Mouse (Mus musculus) liver, adult 2 months (tissue): Measurements from ENCODE around the gene Sit1. TPM values are rescaled to one million over a fixed set of nuclear protein-coding genes. Genes with fewer than 3 reads are reported as not detected.

ENCODE experiments used
- DNase-seq: peaks from one replicate; pipeline ENCODE4 v3.0.0-alpha.2; 2011; ENCODE audit warnings: low read depth, low spot score; ENCODE audit errors: extremely low read depth
- H3K27ac ChIP-seq: fragments of 200-500 bp; replicated peaks from 2 replicates; pipeline ENCODE4 v1.5.1; 2012; ENCODE audit warnings: low read depth, mild to moderate bottlenecking, control low read depth, inconsistent platforms, low read length; ENCODE audit not compliant: insufficient read depth
- H3K27me3 ChIP-seq: fragments of 200-500 bp; 2 replicates; pipeline ENCODE4 v1.6.1; 2012; ENCODE audit warnings: mild to moderate bottlenecking, moderate library complexity, low read length, inconsistent platforms; ENCODE audit not compliant: control insufficient read depth, insufficient read depth
- H3K36me3 ChIP-seq: fragments of 200-500 bp; 2 replicates; pipeline ENCODE4 v1.6.1; 2012; ENCODE audit warnings: low read length, inconsistent platforms; ENCODE audit not compliant: control insufficient read depth, insufficient read depth
- H3K4me1 ChIP-seq: fragments of 200-500 bp; 2 replicates; pipeline ENCODE4 v1.6.1; 2011; ENCODE audit warnings: low read length; ENCODE audit not compliant: control insufficient read depth, insufficient read depth
- H3K4me3 ChIP-seq: fragments of 200-500 bp; 2 replicates; pipeline ENCODE4 v1.5.1; 2011; ENCODE audit warnings: low read depth, mild to moderate bottlenecking, control low read depth, low read length, moderate library complexity; ENCODE audit not compliant: insufficient read depth
- H3K79me2 ChIP-seq: fragments of 200-500 bp; 2 replicates; pipeline ENCODE4 v1.6.1; 2012; ENCODE audit warnings: inconsistent platforms, mild to moderate bottlenecking, low read length, moderate library complexity; ENCODE audit not compliant: control insufficient read depth, insufficient read depth
- H3K9ac ChIP-seq: fragments of 200-500 bp; 2 replicates; pipeline ENCODE4 v1.6.1; 2012; ENCODE audit warnings: low read depth, mild to moderate bottlenecking, control low read depth, inconsistent platforms, low read length
- CTCF ChIP-seq: fragments of 200-500 bp; IDR thresholded peaks from 2 replicates; pipeline ENCODE4 v1.5.1; 2011; ENCODE audit warnings: low read depth, low read length, control low read depth
- POLR2A ChIP-seq: fragments of 200-500 bp; IDR thresholded peaks from 2 replicates; pipeline ENCODE4 v1.6.1; 2011; ENCODE audit warnings: low read length, control low read depth; ENCODE audit not compliant: insufficient read depth; ENCODE audit errors: extremely low read depth
- WGBS: fragments of 180-500 bp; shearing (Covaris S2); methylation state at CpG from one replicate; pipeline ENCODE4 v1.1.7; 2018; 5-methylcytosine and 5-hydroxymethylcytosine counted together
- polyA plus RNA-seq: library from polyadenylated mRNA; depleted of rRNA; stranded (reverse); fragments of >200 nt; gene quantifications from 2 replicates; pipeline ENCODE4 v1.2.3, GENCODE M21; 2012
- total RNA-seq: library from RNA; depleted of rRNA; stranded (reverse); fragments of >200 nt; gene quantifications from 2 replicates; pipeline ENCODE4 v1.2.3, GENCODE M21; 2014

Gene Sit1
- total and polyA plus RNA-seq, 2 experiments: 0.13 TPM; not detected in 1

DNA sequence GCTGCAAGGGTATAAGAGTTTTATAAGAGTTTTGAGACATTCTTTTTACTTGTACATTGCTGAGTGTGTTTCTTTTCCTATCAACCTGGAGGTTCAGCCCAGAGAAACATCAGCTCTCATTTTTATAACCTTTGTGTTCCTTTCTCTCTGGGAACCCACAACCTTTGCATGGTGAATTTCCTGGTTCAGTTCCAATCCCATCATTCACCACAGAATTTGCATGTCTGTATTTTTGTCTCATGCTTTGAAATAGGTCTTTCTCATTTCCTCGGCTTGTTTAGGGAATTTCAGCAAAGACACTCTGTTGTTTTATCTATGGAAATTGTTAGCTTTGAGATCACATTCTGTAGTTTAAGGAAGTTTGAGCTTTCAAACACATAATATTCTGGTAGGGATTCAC is 9.9 kb downstream of the Sit1 start:
- Histone ChIP-seq H3K4me3 (no peak overlapping the region), H3K36me3 (no peaks in the 10 kb centered on the region), H3K27ac (no peak overlapping the region), H3K4me1 (0 out of 2 replicates have a peak, but pooled peaks cover 2% of the 10 kb centered on the region), H3K9ac (no peak overlapping the region), H3K27me3 (no peaks in the 10 kb centered on the region), H3K79me2 (no peaks in the 10 kb centered on the region)
- DNase-seq: no peak
- WGBS: 74% methylated on average over 1 of the region's 1 CpGs
- TF ChIP-seq POLR2A (no peak), CTCF (no peak)

DNA sequence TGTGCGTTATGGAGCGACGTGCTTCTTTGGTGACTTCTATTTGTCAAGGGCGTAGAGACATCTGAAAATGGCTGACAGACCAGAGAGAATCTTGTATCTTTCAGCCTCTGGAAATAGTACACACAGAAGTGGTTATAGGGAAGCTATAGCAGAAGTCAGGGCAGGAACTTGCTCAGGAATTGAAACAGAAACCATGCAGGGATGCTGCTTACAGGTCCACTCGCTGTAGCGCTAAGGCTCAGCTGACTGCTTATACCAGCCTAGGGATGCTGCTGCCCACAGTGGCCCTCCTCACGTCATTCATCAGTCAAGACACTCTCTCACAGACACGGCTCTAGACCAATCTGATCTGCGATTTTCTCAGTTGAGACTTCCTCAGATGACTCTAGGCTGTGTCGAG is 13.2 kb downstream of the Sit1 start:
- 0 out of 2 replicates have a peak overlapping the region, but pooled peaks have one; percentile 12 for H3K27ac ChIP-seq
- no peak overlapping the region for H3K4me3 ChIP-seq
- no peak overlapping the region for H3K9ac ChIP-seq
- 87% methylated on average over 10 of the region's 10 CpGs for whole genome bisulfite sequencing
- TF ChIP-seq CTCF: no peak
- TF ChIP-seq POLR2A: no peak
- H3K79me2 ChIP-seq: no peaks in the 10 kb centered on the region
- no peaks in the 10 kb centered on the region for H3K4me1 ChIP-seq
- peak; percentile 37 for DNase-seq
- no peaks in the 10 kb centered on the region for H3K36me3 ChIP-seq
- H3K27me3 ChIP-seq: no peaks in the 10 kb centered on the region

DNA sequence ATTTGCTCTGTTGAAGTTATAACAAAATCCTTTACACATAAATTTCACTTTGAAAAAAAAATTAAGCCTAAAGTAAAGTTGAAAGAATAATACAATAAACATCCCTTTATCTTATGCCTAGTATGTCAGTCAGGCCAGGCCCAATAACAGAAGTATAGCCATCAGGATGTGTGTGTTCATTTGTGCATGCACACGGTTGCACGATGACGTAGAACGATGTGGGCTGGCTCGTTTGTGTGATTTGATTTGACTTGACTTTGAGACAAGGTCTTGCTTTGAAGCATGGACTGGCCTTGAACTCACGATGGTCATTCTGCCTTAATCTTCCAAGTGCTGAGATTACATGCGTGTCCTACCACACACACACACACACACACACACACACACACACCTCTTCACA is 16.7 kb downstream of the Sit1 start:
- Histone ChIP-seq H3K4me3 (no peak overlapping the region), H3K4me1 (no peaks in the 10 kb centered on the region), H3K36me3 (no peaks in the 10 kb centered on the region), H3K79me2 (no peaks in the 10 kb centered on the region), H3K27ac (no peak overlapping the region), H3K27me3 (no peaks in the 10 kb centered on the region), H3K9ac (no peak overlapping the region)
- no peak for DNase-seq
- 87% methylated on average over 7 of the region's 7 CpGs for WGBS
- TF ChIP-seq POLR2A (no peak), CTCF (no peak)

DNA sequence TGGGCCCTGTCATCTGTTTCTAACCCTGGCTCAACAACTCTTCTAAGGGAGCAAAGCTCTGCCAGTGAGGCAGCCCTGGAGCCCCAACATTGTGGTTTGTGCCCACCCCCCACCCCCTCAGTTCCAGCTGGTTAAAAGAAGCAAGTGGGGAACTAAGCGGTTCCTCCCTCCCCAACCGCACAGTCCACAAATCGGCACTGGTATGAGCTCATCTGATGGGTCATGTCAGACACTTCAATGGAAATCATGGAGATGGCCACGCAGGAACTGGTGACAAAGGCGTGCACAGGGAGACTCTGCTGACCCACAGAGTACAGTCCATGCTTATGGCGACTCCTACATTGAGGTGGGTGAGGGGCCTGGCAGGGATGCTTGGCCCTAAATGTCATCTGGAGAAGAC is 17.6 kb downstream of the Sit1 start:
- no peak for DNase-seq
- H3K79me2 ChIP-seq: no peaks in the 10 kb centered on the region
- no peaks in the 10 kb centered on the region for H3K4me1 ChIP-seq
- TF ChIP-seq CTCF: no peak
- TF ChIP-seq POLR2A: no peak
- H3K27ac ChIP-seq: peak overlapping the region; percentile 54
- WGBS: 85% methylated on average over 6 of the region's 6 CpGs
- no peaks in the 10 kb centered on the region for H3K36me3 ChIP-seq
- no peaks in the 10 kb centered on the region for H3K27me3 ChIP-seq
- H3K9ac ChIP-seq: no peak overlapping the region
- no peak overlapping the region for H3K4me3 ChIP-seq

DNA sequence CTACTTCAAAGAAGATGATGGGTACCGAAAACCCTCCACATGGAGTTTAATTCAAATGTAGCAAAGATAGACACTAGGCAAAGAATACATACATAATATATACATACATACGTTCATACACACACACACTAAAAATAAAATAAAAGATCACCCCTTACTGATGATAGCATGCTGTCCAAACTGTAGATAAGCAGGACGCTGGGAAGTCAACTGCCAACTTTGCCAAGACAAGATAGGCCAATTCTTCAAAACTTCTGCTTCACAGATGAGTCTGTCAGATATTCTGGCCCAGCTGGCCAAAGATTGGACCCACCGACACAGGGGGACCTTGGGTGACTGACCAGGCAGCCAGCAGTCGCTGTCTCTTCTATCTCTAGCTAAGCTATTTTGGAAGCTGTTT is 20.4 kb downstream of the Sit1 start:
- DNase-seq: no peak
- Histone ChIP-seq H3K4me1 (no peaks in the 10 kb centered on the region), H3K4me3 (no peak overlapping the region), H3K79me2 (no peaks in the 10 kb centered on the region), H3K27ac (no peak overlapping the region), H3K27me3 (no peaks in the 10 kb centered on the region), H3K9ac (no peak overlapping the region), H3K36me3 (no peaks in the 10 kb centered on the region)
- TF ChIP-seq POLR2A: no peak
- TF ChIP-seq CTCF: no peak
- 92% methylated on average over 5 of the region's 5 CpGs for WGBS

DNA sequence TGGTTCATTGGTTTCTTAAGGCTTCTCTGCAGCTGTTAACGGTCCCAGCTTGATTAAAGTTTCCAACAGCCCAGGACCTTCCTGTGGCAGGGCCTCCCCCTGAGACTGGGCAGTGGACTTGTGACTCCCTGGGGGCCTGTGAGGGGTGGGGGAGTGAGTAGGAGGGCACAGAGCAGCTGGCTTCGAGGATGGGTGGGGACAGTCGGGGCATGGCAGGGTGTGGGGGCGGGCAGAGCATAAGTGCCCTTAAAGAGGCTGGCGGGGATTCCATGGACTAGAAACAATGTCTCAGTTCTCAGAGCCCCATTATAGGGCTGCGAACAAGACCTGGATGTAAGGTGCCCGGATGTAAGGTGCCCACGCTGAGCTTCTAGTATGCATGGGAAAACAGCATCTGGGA is 26.4 kb downstream of the Sit1 start:
- WGBS: 40% methylated on average over 8 of the region's 8 CpGs
- H3K27me3 ChIP-seq: 0 out of 2 replicates have a peak, but pooled peaks cover 6% of the 10 kb centered on the region

More for the DNA sequence above, 26.4 kb downstream of the Sit1 start:
- Histone ChIP-seq H3K27ac (no peak overlapping the region), H3K36me3 (no peaks in the 10 kb centered on the region), H3K4me3 (no peak overlapping the region), H3K9ac (no peak overlapping the region), H3K4me1 (no peaks in the 10 kb centered on the region; the same call in 1 of the 2 replicates), H3K79me2 (no peaks in the 10 kb centered on the region)
- DNase-seq: no peak
- no peak for TF ChIP-seq POLR2A
- no peak for TF ChIP-seq CTCF
